Mouse (Mus musculus) cerebellum, adult 8-10 months (tissue): Measurements from ENCODE around the gene Rps13.

ENCODE experiments used
- DNase-seq: peaks from one replicate; pipeline ENCODE4 v3.0.0; 2022

Rps13 gene

GRCm38 (mm10) chr7:116290559-116290958, 43.4 kb downstream of the Rps13 start:
- DNase-seq = no peak

- DNase-seq = no peak
Measured at GRCm38 (mm10) chr7:116288996-116289395, 45.0 kb downstream of the Rps13 start.

- DNase-seq = no peak
Measured at GRCm38 (mm10) chr7:116287959-116288358, 46.0 kb downstream of the Rps13 start.

GRCm38 (mm10) chr7:116286611-116287355, 47.2 kb downstream of the Rps13 start:
- no peak for DNase-seq

GRCm38 (mm10) chr7:116286173-116286572, 47.8 kb downstream of the Rps13 start:
- DNase-seq = no peak

GRCm38 (mm10) chr7:116285216-116285615, 48.8 kb downstream of the Rps13 start:
- no peak for DNase-seq

- no peak for DNase-seq
Measured at GRCm38 (mm10) chr7:116282755-116283154, 51.2 kb downstream of the Rps13 start.
